Mouse (Mus musculus) ES-E14 (cell line): ENCODE results near the gene Gm21974. TPM values are rescaled to one million over a fixed set of nuclear protein-coding genes. Genes with fewer than 3 reads are reported as not detected.
"Not testable (repeated sequence)": the region's sequence is repeated elsewhere in the genome, so short reads cannot be mapped to it uniquely, and the experiment has no call there.

Source experiments
- DNase-seq: peaks from one replicate; pipeline ENCODE4 v3.0.0-alpha.2; 2013; ENCODE audit warnings: low read depth, low spot score
- H3K27ac ChIP-seq: 2 replicates; pipeline ENCODE4 v1.5.1; 2012; ENCODE audit warnings: low read depth, mild to moderate bottlenecking, low read length, moderate library complexity, mixed read lengths; ENCODE audit not compliant: poor library complexity, insufficient read depth, severe bottlenecking
- H3K36me3 ChIP-seq: 2 replicates; pipeline ENCODE4 v1.6.1; 2012; ENCODE audit warnings: mild to moderate bottlenecking, low read length, moderate library complexity, mixed read lengths; ENCODE audit not compliant: control insufficient read depth, poor library complexity, insufficient read depth, severe bottlenecking
- H3K4me1 ChIP-seq, 2 experiments: fragments of 150-350 bp in 1 of 2; sonication (generic) in 1 of 2; 2 replicates each; pipeline ENCODE4 v1.6.1; 2012; ENCODE audit warnings: low read length in 2 of 2, mild to moderate bottlenecking in 1 of 2, mixed read lengths in 1 of 2; ENCODE audit not compliant: control insufficient read depth in 2 of 2, insufficient read depth in 2 of 2, poor library complexity in 1 of 2
- H3K4me3 ChIP-seq, 2 experiments: fragments of 150-350 bp in 1 of 2; sonication (generic) in 1 of 2; 2 replicates each; pipeline ENCODE4 v1.5.1; 2012; ENCODE audit warnings: low read length in 2 of 2, low read depth in 1 of 2, mild to moderate bottlenecking in 1 of 2, mixed read lengths in 1 of 2; ENCODE audit not compliant: insufficient read depth in 1 of 2, poor library complexity in 1 of 2, severe bottlenecking in 1 of 2
- H3K9ac ChIP-seq: 2 replicates; pipeline ENCODE4 v1.6.1; 2012; ENCODE audit warnings: low read depth, mild to moderate bottlenecking, low read length, mixed read lengths; ENCODE audit not compliant: poor library complexity, insufficient read depth, severe bottlenecking
- H3K9me3 ChIP-seq: fragments of 150-350 bp; sonication (generic); 2 replicates; pipeline ENCODE4 v1.6.1; 2012; ENCODE audit warnings: low read depth, mild to moderate bottlenecking, low read length; ENCODE audit not compliant: control insufficient read depth, insufficient read depth
- CHD2 ChIP-seq: IDR thresholded peaks from 2 replicates; pipeline ENCODE4 v1.6.1; 2014; ENCODE audit warnings: mild to moderate bottlenecking, low read depth, low read length, inconsistent platforms
- HCFC1 ChIP-seq: IDR thresholded peaks from 2 replicates; pipeline ENCODE4 v1.6.1; 2012; ENCODE audit warnings: low read length, inconsistent platforms, borderline replicate concordance; ENCODE audit not compliant: insufficient read depth
- MAFK ChIP-seq: IDR thresholded peaks from 2 replicates; pipeline ENCODE4 v1.6.1; 2014; ENCODE audit warnings: mild to moderate bottlenecking, low read depth, low read length, inconsistent platforms; ENCODE audit not compliant: insufficient read depth
- ZC3H11A ChIP-seq: IDR thresholded peaks from 2 replicates; pipeline ENCODE4 v1.6.1; 2012; ENCODE audit warnings: low read depth, mild to moderate bottlenecking, inconsistent platforms, low read length, borderline replicate concordance
- ZNF384 ChIP-seq: IDR thresholded peaks from 2 replicates; pipeline ENCODE4 v1.6.1; 2012; ENCODE audit warnings: low read depth, low read length, inconsistent platforms
- in situ Hi-C, 2 experiments: fragments of 600-800 bp; cut with MboI; formaldehyde crosslinking; loops; one replicate each; pipeline ENCODE4 v1.15.1; 2025; ENCODE audit warnings: low sequenced_read_pairs in 2 of 2, inconsistent platforms in 1 of 2; ENCODE audit not compliant: unreplicated experiment in 2 of 2
- total RNA-seq: library from RNA; depleted of rRNA; stranded (reverse); fragments of 300-350 nt; gene quantifications from 2 replicates; pipeline ENCODE4 v1.2.3, GENCODE M21; 2012; rRNA removed

The Gm21974 gene
- not detected in 2 replicates for total RNA-seq

- H3K4me1 ChIP-seq, result peaks cover 0 to 5% of the 10 kb centered on the region in 2 experiments; a peak in 1 of 4 replicates
- peak; percentile 93 for TF ChIP-seq HCFC1
- TF ChIP-seq CHD2, result peak; percentile 51; the same call in 1 of the 2 replicates
- TF ChIP-seq ZNF384, result no peak
- DNase-seq, result peak; percentile 93
- H3K9ac ChIP-seq, result peak within 1 kb of the TSS; percentile 60
- in situ Hi-C loops, result no loop called here
- peak within 1 kb of the TSS; percentile 71 to 78 for H3K4me3 ChIP-seq
- no peaks in the 10 kb centered on the region for H3K9me3 ChIP-seq
- H3K36me3 ChIP-seq, result peaks cover 7% of the 10 kb centered on the region; the same call in 1 of the 2 replicates
- 0 out of 2 replicates have a peak within 1 kb of the TSS, but pooled peaks have one; percentile 22 for H3K27ac ChIP-seq
Observed at GRCm38 (mm10) chr7:127895442-127895841, at the start of gene Gm21974, which contains the start of gene Vkorc1. Gene Gm21974 (minus strand): TSS chr7:127895454. Gene Vkorc1 (minus strand): TSS chr7:127895617.

GRCm38 (mm10) chr7:127944614-127945013, 49.4 kb upstream of the Gm21974 start:
- no peaks in the 10 kb centered on the region for H3K9me3 ChIP-seq
- no peak overlapping the region for H3K27ac ChIP-seq
- peaks cover 0 to 5% of the 10 kb centered on the region in 2 experiments; a peak in 1 of 4 replicates for H3K4me1 ChIP-seq
- no peak for TF ChIP-seq MAFK
- no peak for TF ChIP-seq ZC3H11A
- TF ChIP-seq CHD2, result no peak
- no peak for TF ChIP-seq ZNF384
- no peak for TF ChIP-seq HCFC1
- peak overlapping the region; percentile 62 for H3K9ac ChIP-seq
- peak overlapping the region; percentile 48 to 65 for H3K4me3 ChIP-seq
- H3K36me3 ChIP-seq, result no peaks in the 10 kb centered on the region
- in situ Hi-C loops, result no loop called here
- no peak for DNase-seq

- H3K4me3 ChIP-seq, H3K27ac ChIP-seq, H3K9ac ChIP-seq, H3K4me1 ChIP-seq, DNase-seq, H3K36me3 ChIP-seq, in situ Hi-C loops, H3K9me3 ChIP-seq: not testable (repeated sequence)
- peak; percentile 79 for TF ChIP-seq ZNF384
Observed at GRCm38 (mm10) chr7:127942097-127942496, 46.8 kb upstream of the Gm21974 start.

- no peak overlapping the region; the same call in 1 of the 2 replicates for H3K27ac ChIP-seq
- in situ Hi-C loops, result no loop called here
Observed at GRCm38 (mm10) chr7:127936216-127936884, 41.1 kb upstream of the Gm21974 start.

GRCm38 (mm10) chr7:127935748-127936159, 40.5 kb upstream of the Gm21974 start:
- Histone ChIP-seq H3K36me3 (no peaks in the 10 kb centered on the region), H3K9ac (peak overlapping the region; percentile 91), H3K27ac (0 out of 2 replicates have a peak overlapping the region, but pooled peaks have one; percentile 7), H3K9me3 (no peaks in the 10 kb centered on the region), H3K4me3 (peak overlapping the region; percentile 81 to 89), H3K4me1 (peaks cover 13 to 26% of the 10 kb centered on the region in 2 experiments; a peak in 3 of 4 replicates)
- no peak for TF ChIP-seq CHD2
- 0 out of 2 replicates have a peak, but pooled peaks have one; percentile 4 for TF ChIP-seq HCFC1
- in situ Hi-C loops, result no loop called here
- DNase-seq, result no peak

More at GRCm38 (mm10) chr7:127936216-127936884, 41.1 kb upstream of the Gm21974 start:
- H3K36me3 ChIP-seq, result no peaks in the 10 kb centered on the region
- H3K9me3 ChIP-seq, result no peaks in the 10 kb centered on the region
- peaks cover 11 to 23% of the 10 kb centered on the region in 2 experiments; a peak in 3 of 4 replicates for H3K4me1 ChIP-seq
- no peak for TF ChIP-seq ZNF384
- TF ChIP-seq CHD2, result no peak
- TF ChIP-seq HCFC1, result no peak
- H3K4me3 ChIP-seq, result peak overlapping the region; percentile 81 to 89
- DNase-seq, result no peak
- H3K9ac ChIP-seq, result peak overlapping the region; percentile 91
